In genomic region chr5:150036918-150037317, GRCm38 (mm10) we compare ENCODE assay signal across 20 mouse cellular contexts. TPM values are rescaled to one million over a fixed set of nuclear protein-coding genes. Genes with fewer than 3 reads are reported as not detected.
"Had no signal": no experiment of that assay in that cellular context is flagged by ENCODE, and none has a peak within 500 bp of the region (broad histone marks: within the 10 kb centered on the region; RNA-seq: fewer than 3 reads in every experiment).

No protein-coding gene starts in this region.

- H3K36me3 ChIP-seq: neural tube, embryonic 13.5 days; neural tube, embryonic 15.5 days; stomach, embryonic 15.5 days had no signal

- DNase-seq: retina, postnatal 1 day; right cerebral cortex, adult 18-20 months; right cerebral cortex, postnatal 14 days; right cerebral cortex, postnatal 25 days; right cerebral cortex, postnatal 4 days; spleen, adult 18-20 months; thymus, adult 18-20 months; thymus, adult 2 months; thymus, postnatal 14 days; thymus, postnatal 25 days; thymus, postnatal 36 days; thymus, postnatal 4 days had no signal

- H3K27ac ChIP-seq: neural tube, embryonic 13.5 days; neural tube, embryonic 15.5 days; stomach, embryonic 15.5 days; stomach, postnatal 0 days had no signal

- H3K4me1 ChIP-seq: neural tube, embryonic 13.5 days had no signal

- H3K4me2 ChIP-seq: neural tube, embryonic 13.5 days; neural tube, embryonic 15.5 days; stomach, embryonic 15.5 days had no signal

- H3K9ac ChIP-seq: neural tube, embryonic 13.5 days; neural tube, embryonic 15.5 days; stomach, embryonic 15.5 days had no signal

- H3K27me3 ChIP-seq: neural tube, embryonic 13.5 days; neural tube, embryonic 15.5 days; stomach, embryonic 15.5 days had no signal

- H3K4me3 ChIP-seq: neural tube, embryonic 13.5 days; neural tube, embryonic 15.5 days; stomach, embryonic 15.5 days had no signal

- H3K9me3 ChIP-seq: neural tube, embryonic 13.5 days; neural tube, embryonic 15.5 days; stomach, embryonic 15.5 days had no signal

RNA-seq across cellular contexts. Expression of gene Rxfp2, which starts 18.4 kb away (rescaled TPM):
- total RNA-seq: neutrophil, adult 5-6 weeks had no signal
- polyA plus RNA-seq: small intestine, adult 2 months; spleen, adult 2 months; thymus, postnatal 0 days had no signal
